Mouse (Mus musculus) neural tube, embryonic 10.5 days (tissue): ENCODE measurements around the gene Cend1.

Experiments
- DNase-seq: peaks from one replicate; pipeline ENCODE4 v3.0.0-alpha.2; 2017; ENCODE audit warnings: low spot score; ENCODE audit errors: extremely low spot score

The Cend1 gene

GRCm38 (mm10) chr7:141443828-141444237, 14.5 kb upstream of the Cend1 start, which contains the start of gene Pidd1:
Pidd1 (minus strand) TSS chr7:141444025.
- no peak for DNase-seq

DNA sequence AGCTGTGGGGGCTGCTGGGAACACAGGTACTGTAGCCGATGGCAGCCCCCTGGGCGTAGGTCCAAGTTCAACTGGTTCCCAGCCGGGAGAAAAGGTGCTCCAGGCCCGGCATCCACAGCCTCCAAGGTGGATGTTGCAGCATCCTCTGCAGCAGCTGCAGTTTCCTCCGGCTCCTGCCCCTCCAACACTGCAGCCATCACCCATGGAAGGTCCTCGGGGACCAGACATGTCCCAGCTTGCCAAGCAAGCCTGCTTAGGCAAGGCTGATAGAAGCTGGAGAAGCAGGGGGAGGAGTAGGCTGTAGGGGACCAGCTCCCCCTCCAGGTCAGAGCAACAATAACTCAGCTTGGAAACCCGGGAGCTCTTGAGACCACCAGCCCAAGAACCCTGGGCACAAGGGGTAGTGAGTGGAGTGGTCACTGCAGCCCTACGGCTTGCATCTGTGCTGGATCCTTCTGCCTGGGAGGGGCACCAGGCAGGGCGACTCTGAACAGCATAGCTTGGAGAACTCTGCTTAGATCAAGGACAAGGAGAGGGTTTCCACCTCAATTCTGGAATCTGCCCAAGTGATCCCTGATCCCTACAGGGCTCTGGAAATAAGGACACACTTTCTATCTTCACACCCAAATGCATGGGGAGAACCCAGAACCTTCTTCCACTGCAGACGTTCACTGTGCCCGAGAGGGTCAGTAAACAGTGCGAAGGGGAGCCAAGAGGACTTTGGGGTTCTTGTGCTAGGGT, 14.0 kb upstream of the Cend1 start:
- DNase-seq: peak; percentile 70

GRCm38 (mm10) chr7:141442199-141442598, 12.9 kb upstream of the Cend1 start:
- no peak for DNase-seq

- DNase-seq: no peak
Observed at GRCm38 (mm10) chr7:141441460-141441859, 12.2 kb upstream of the Cend1 start.

DNA sequence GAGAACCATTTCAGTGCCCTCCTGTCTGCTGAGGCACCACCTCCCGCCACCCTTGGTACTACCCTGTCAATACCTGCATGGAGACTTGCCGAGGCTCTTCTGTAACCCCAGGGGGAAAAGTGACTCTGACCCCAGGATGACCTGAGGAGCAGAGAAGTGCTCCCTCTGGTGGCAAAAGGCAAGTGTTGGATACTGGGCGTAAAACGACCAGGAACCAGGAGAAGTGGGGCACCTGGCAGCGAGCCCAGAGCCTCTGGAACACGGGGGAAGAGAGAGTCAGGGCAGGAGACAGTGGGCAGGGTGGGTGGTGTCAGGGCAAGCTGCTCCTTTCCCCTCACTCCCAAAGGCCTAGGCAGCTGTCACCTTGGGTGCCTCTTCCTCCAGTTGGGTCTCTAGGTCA, 11.3 kb upstream of the Cend1 start:
- DNase-seq: no peak

GRCm38 (mm10) chr7:141439811-141440210, 10.5 kb upstream of the Cend1 start:
- DNase-seq: no peak

GRCm38 (mm10) chr7:141439140-141439679, 9.9 kb upstream of the Cend1 start:
- DNase-seq: no peak

DNA sequence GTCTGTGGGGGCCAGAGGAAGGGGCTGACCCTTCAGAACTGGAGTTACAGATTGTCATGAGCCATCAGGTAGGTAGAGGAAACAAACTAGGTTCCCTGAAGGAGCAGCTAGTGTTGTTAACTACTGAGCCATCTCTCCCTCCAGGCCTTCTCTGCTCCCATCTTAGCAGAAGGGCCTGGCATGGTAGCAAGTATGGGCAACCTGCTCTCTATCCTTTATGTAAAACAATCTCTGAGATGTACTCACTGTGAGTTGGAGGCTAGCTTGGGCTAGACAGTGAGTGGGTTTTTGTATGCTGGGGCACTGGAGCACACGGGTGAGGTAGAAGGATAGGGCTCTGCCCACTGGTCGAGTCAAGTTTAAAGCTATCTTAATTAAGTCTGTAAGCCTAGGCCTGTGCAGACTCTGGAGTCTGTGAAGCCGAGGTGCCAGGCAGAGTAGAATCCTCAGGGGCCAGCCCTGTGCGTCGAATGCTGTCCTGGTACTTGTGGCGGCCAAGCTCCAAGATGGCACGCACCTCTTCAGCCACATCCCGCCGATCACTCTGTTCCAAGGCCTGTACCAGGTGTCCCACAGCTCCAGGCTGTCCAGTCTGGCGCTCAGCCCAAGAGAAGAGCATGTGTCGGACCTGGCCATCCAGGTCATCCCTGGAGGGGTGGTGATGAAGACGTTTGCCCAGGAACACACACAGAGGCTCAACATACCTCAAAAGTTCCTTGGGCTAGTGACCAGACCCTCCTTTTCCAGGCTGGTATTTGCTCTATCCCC, 9.1 kb upstream of the Cend1 start:
- DNase-seq: no peak

- peak; percentile 88 for DNase-seq
Observed at GRCm38 (mm10) chr7:141437178-141438120, 8.2 kb upstream of the Cend1 start, which contains the start of gene Slc25a22. Slc25a22 (minus strand) TSS chr7:141437892.

DNA sequence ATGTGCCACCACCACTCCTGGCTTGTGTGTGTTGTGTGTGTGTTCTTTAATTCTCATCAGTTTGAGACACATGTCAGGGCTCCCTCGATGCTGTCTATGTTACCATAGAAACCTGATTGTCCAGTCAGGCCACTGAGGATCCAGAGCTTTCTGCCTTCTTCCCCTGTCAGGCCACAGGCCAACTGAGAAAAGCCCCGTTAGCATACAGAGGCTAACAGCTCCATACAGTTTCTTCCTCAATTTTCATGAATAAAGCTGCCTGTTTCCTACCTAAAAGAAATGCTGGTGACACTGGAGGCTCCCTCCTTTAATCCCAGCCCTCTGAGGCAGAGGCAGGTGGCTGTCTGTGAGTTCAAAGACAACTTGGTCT, 7.2 kb upstream of the Cend1 start:
- no peak for DNase-seq

- DNase-seq: no peak
Observed at GRCm38 (mm10) chr7:141435856-141436522, 6.7 kb upstream of the Cend1 start.

DNA sequence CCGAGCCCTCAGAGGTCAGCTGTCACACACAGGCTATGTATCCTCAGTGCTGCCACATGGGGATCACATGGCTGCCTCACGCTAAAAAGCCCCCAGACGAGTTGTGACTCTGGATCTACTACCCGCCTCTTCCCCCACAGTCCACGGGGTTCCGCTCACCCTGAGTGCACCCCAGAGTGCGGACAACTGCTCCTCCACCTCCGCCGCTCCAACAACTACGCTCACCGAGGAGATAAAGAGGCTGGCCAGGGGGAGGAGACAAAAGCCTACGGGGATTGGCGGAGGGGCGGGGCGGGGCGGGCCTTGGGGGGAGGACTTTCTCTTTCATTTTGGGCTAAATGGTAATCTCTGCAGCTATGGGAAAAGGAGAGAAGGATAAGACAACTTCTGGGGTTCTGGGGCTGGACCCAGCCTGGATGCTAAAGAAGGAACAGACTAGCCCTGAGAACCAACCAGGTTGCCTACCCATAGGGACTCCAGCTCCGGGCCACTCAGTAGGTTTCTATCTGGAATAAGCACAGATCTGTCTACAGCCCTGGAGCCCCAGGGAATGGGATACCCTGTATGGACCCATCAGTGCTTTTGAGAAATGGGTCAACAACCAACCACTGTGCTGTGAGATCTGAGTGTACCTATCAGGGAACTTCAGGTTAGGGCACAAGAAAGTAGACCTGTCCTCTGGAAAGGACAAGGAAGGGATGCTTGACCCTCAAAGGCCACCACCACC, 6.0 kb upstream of the Cend1 start:
- DNase-seq: peak; percentile 51

GRCm38 (mm10) chr7:141434464-141434863, 5.2 kb upstream of the Cend1 start:
- DNase-seq: peak; percentile 54

DNA sequence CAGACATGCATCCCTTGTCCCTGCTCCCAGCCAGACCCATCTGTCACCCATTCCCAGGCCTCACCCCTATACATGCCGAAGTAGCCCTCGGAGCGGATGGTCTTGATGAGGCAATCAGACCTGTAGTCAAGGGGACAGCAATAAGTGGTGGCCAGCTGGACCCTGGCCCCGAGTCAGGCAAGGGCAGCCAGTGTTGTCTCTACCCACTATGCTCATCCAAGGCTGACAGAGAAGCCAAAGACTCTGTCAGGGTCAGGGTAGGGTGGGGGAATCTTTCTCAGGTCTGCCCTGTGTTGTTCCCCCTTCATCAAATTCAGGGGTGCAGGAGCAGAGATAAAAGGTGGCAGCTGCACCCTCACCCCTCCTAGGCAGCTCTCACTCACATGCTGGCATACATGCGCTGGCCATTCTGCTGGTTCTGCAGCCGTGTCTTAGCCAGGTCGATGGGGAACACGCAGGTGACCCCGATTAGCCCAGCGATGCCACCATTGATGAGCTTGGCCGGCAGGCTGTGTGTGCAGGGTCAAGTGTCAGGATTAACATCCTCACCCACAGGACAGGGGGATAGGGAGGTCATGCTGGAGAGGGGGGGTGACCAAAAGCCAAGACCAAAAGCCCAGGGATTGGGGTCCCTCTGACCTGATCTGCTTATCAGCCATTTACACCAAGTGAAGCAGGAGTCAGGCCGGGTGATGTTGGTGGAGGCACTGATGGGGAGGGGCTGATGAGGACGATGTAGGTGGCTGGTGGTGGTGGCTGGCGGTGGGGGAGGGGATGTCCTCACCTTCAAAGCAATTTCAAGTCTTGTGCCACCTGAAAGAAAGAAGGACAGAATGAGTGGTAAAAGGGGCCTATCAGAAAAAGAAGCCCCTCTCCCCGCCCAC, 4.5 kb upstream of the Cend1 start:
- no peak for DNase-seq

DNA sequence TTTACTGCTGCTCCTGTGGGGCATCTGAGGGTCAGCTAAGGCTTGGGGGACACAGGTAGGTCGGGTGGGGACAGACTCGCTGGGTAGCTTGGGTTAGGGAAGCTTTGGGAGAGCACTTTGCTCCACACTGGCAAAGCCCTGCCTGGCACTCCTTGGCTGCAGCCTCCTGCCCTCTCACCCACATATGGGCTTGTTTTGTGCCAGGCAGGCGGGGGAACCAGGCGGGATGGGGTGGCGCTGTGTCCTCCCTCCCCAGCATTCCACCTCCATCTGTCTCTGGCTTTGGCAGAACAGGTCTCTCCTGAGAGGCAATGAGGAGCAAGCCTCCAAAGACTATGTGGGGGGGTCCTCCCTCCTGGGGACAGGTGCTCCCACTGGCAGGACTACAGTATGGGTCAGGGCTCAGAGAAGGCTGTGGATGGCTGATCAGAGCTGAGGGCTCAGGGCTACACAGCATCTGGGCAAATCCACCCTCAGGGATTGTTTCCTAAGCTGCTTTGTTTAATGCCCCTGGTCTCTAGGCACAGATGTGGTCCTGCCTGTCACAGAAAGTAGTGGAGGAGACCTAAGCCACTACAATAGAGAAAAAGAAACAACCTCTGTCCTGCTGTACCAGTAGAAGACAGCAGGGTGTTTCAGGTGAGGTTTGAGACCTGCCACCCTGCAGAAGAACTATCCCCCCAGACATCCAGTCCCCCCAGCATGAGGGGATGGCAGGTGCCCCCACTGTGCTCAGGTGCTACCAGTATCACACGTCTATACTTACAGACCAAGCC, 3.6 kb upstream of the Cend1 start:
- DNase-seq: no peak

- DNase-seq: no peak
Observed at GRCm38 (mm10) chr7:141432186-141432611, 2.9 kb upstream of the Cend1 start.

DNA sequence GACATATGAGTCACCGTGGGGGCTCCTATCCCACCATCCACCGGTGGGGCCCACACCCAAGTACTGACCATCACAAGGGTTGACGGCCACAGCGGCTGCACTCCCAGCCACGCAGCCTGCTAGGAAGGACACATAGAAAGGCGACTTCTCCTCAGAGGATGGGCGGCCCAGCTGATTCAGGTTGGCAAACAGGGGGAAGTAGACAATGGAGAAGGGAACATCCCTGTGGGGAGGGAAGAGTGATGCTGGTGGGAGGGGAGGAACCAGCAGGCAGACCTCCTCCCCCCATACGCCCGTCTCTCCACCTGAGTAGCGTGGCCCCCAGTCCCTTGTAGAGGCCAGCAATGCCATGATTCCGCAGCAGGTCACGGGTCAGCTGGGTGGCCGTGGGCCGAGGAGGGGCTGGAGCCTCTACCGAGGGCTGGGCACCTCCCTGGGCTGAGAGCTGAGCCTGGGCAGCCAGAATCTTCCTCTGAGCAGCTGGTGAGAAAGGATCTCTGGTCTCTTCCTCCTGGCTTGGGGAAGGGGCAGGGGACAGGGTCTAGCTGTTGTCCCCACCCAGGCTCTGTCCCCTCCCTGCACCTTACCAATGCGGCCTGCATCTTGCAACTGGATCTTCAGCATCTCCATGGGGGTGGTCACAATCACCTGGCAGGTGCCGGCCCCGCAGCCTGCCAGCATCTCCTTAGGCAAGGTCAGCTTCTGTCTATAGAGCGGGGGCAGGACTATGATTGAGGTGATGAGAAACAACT, 2.3 kb upstream of the Cend1 start:
- DNase-seq: no peak
